Mouse (Mus musculus): ENCODE results near the gene Pagr1a.

Pagr1a gene

DNA sequence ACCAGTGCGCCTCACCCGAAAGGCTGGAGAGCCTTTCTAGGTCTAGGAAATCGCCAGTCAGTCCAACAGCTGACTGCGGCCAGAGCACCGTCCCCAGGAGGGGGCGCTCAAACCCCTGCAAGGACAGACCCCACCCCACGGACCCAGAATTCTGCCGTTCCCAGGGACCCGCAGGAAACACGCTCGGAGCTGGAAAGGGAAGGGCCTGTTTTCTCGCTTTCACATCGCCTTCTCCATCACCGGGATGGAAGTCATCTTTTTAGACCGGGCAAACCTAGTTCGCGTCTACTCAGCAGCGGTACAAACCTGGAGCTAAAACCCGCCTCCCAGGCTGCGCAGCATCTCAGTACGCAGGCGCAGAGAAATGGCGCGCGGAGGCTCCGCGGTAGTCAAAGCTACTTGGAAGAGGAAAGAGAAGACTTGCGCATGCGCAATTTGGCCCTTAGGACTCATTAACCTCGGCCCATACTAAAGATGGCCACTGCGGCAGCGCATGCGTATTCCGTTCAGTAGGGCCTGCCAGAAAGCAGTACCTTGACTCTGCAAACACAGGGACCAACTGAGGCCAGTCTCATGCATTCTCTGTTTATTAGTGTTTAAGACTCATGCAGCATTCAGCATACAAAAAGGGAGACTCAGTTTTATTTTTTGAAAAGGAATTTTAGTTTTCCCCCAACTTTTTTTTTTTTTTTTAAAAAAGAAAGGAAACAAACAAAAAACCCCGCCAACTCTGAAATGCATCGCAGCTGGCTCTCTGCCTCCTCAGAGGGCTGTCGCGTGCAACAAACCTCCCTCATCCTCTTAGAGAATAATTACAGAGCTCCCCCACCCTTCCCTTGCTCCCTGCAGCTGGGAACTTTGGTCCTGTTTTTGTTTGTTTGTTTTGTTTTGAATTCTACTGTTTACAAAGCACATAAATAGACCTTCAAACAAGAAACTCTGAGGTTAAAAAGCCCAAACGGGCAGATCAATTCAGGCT, at the start of gene Pagr1a:
TSS of gene Pagr1a (minus strand) at position 382 of the 979 bp plus-strand sequence.
- DNase-seq: peak; percentile 99

DNA sequence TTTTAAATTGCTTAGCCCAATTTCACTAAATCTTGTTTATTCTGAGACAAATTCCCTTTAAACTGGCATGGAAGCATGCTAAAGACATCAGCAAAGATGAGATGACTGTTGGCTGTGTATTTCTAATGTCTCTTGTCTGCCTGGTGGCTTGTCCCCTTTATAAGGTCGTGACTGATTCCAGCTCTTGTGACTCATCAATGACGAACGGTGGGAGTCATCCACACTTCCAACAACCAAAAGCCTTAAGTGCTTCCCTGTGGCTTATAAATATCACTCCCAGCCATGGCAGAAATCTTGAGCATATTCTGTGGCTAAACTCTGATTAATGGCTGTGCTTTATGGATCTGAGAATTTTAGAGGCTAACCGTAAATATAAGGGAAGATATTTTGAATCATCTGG, 49.2 kb upstream of the Pagr1a start:
- DNase-seq: no peak

DNA sequence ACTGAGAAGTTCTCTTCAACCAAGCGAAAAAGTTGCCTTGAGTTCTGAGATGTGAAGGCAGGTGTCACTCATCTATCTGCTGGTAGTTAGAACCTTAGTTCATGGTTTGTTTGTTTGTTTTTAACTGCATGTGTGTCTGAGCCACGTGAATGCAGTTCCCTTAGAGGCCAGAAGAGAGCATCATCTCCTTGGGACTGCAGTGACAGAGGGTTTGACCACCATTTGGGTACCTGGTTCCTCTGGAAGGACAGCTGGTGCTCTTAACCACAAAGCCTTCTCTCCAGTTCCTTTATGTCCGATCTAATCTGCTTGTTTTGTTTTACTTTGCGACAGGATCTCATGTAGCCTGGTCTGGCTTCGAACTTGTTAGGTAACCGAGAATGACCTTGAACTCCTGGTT, 48.4 kb upstream of the Pagr1a start:
- DNase-seq: no peak

DNA sequence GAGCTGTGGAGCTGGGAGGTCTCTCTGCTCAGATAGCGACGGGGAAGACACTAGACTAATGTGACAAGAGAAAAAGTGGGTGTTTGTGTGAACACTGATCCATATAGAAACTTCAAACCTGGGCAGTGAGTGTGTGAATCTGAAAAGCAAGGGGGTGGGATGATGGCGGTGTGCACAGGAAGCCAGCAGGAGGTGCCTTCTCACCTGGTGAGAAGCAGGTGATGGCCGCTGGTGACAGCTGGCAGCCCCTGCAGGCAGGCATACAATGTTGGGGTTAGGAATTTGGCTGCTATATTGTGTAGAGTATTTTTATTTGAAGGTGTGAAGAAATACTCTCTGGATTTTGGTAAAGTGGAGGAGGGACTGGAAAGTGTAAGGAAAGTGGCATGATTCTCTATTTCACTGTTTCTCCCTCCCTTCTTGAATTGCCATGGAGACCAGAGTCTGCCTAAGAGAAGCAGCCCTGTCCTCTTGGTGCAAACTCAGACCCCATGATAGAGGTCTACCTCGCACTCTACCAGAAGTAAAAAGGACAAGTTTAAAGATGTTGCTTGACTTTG, 38.0 kb upstream of the Pagr1a start:
- DNase-seq: no peak

DNA sequence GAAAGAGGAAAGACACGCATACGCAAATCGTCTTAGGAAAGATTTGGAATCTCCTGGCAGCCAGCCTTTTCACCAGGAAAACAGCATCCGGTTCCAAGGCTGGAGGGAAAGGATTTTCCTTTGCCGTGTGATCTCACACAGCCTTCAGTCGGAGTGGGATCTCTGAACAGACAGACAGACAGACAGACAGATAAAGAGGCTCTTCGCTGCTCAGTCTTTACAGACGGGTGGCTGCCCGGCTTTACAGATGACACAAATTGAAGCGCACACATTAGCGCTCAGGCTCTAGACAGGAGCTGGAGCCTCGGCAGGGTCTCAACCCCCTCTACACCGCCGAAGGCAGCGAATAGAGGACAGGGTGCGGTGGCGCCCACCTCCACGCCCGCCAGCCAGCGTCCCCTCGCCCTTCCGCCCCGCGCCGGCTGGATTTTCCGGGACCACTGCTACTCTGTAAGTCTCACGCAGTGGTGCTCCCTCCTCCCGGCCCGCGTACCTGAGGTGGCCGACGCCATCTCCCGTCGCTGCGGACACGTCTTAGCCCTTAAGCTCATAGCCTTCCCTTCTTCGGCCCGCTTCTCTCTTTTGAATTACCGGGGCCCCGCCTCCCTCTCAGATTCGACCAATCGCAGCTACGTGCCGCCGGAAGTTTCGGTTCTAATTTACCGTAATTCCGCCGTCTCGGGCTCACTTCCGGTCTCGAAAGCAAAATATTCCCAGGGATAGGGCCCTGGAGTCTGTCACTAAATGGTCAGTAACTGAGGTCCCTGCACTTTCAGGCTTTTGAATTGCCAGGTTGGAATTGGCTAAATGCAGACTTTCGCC, 24.9 kb upstream of the Pagr1a start, which contains the start of gene Kif22:
TSS of gene Kif22 (minus strand) at position 621 of the 822 bp plus-strand sequence.
- peak; percentile 92 to 93 for DNase-seq

DNA sequence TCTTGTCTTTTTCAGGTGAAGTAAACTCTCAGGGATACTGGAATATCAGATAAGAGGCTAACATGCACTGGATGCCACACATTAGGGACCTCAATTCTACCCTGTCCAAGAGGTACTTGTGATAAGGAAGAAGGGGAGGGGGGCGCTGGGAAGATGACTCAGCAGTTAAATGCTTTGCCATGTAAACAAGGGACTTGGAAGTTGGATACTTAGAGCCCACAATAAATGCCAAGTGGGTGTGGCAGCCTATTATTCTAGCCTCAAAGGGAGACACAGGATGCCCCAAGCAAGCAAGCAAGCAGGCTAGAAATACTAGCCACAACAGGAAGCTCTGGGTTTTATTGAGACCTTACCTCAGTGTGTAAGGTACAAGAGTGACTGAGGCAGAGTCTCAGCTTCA, 14.1 kb upstream of the Pagr1a start:
- DNase-seq: peak in 1 of 2 experiments; percentile 26

DNA sequence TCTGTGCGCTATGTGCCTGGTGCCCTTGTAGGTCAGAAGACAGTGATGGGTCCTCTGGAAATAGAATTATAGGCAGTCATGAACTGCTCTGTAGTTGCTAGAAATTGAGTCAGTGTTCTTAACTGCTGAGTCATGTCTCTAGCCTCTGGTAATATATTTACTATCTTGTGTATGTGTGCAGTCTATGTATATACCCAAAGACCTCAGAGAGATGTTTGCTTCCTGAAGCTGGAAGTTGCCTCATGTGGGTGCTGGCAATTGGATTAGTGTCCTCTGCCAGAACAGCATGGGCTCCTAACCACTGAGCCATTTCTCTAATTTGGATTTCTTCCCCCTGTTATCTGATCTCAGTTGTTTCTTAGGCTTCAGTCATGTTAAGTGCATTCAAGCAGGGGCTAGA, 13.0 kb upstream of the Pagr1a start:
- DNase-seq: no peak

DNA sequence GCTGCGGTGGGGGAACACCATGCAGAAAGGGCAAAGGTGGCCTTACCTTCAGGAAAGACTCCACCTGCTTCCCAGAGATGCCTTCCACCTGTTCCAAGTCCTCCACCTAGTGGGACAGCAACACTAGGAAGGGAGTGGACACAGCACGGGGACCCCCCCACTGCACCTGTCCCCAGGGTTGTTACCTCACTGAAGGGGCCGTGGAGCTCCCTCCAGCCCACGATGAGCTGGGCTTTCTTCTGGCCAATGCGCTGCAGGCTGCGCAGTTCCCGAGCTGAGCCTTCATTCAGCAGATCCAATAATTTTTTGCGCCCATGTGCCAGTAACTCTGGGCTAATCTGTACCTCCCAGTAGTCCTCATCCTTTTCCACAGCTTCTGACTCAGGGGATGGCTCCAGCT, 10.7 kb upstream of the Pagr1a start:
- no peak for DNase-seq

DNA sequence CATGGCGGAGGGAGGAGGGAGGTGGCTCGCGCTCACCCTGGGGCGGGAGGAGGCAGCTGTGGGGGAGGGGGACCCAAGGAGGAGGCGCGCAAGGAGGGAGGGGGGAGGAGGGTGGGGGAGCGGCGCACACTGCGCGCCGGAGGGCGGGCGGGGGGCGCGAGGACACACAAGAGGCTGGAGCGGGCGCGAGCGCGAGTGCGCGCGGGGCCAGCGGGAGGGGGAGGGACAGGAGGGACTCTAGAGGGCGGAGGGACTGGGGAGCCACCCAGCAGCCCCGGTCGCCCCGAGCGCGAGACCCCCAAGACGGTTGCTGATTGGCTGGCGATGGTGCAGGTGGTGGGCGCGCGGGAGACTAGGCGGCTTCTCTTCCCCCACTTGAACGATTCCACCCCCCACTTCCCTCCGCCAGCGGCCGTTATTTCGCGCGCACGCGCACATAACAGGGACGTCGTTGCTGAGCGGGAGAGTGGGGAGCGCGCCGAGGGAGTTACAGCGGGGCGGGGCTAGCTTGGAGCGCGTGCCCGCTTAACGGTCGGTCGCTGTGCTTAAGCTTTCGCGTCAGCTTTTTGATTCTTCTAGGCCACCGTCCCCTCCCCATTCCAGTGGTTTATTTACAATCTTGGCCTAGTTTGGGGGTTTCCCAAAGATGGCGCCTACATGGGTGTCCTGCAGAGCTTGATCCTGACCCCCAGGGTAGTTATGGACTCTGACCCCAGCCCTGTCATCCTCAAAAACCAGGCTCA, 10.0 kb upstream of the Pagr1a start, which contains the start of gene Maz:
TSS of gene Maz (minus strand) at position 54 of the 743 bp plus-strand sequence.
- peak; percentile 100 for DNase-seq

DNA sequence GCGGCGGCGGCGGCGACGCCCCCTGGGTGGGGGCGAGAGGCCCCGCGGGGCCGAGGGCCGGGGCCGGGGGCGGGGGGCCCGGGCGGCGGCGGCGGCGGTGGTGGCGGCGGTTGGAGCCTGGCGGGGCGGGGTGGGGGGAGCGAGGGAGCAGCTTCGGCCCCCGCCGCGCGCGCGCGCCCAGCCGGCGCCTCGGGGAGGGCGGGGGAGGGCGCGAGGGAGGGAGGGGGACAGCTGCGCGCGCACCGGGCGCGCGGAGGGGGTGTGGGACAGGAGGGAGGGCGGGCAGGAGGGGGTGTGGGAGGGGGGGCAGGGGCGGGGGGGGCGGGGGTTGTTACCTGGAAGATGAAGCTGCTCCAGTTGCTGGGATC, 9.4 kb upstream of the Pagr1a start:
- DNase-seq: no peak

DNA sequence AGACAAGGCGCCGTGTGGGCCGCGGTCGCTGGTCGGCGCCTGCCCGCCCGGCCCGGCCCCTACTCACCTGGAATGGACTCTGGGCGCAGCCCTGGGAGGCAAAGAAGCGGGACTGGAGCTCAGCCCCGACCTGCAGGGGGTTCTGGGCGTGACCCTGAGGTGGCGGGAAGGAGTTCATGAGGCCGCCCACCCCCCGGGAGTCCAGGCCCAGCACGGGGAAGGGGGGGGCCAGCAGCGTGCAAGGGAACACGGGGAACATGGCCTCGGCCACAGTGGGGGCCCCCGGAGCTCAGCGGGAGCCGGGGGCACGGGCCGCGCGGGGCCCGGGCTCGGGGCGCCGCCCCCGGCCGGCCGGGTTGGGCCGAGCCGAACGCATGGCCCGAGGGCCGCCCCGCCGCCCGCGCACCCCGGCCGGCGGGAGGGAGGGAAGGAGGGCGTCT, 9.0 kb upstream of the Pagr1a start:
- peak; percentile 76 to 93 for DNase-seq

DNA sequence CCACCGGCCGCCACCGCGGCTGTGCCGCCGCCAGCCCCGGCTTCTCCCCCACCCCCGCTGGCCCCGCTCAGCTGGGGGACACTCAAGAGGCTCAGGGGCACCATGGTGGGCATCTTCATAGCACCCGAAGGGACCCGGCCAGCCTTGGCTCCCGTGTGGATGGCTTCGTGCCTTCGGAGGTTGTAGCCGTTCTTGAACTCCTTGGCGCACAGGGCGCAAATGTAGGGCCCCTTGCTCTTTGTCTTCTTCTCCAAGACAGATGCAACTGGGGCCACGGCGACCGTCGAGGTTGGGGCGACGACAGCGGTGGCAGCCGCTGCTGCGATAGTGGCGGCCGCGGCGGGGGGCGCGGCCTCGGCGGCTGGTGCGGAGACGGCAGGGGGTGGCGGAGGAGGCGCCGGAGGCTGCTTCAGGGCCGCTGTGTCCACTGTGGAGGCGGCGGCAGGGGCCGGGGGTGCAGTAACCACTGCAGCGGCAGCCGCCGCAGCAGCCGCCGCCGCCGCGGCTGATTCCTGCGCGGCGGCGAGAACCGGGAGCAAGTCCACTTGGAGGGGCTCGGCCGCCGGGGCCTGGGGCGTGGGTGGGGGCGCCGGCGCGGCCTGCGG, 8.5 kb upstream of the Pagr1a start:
- DNase-seq: peak; percentile 40 to 77

DNA sequence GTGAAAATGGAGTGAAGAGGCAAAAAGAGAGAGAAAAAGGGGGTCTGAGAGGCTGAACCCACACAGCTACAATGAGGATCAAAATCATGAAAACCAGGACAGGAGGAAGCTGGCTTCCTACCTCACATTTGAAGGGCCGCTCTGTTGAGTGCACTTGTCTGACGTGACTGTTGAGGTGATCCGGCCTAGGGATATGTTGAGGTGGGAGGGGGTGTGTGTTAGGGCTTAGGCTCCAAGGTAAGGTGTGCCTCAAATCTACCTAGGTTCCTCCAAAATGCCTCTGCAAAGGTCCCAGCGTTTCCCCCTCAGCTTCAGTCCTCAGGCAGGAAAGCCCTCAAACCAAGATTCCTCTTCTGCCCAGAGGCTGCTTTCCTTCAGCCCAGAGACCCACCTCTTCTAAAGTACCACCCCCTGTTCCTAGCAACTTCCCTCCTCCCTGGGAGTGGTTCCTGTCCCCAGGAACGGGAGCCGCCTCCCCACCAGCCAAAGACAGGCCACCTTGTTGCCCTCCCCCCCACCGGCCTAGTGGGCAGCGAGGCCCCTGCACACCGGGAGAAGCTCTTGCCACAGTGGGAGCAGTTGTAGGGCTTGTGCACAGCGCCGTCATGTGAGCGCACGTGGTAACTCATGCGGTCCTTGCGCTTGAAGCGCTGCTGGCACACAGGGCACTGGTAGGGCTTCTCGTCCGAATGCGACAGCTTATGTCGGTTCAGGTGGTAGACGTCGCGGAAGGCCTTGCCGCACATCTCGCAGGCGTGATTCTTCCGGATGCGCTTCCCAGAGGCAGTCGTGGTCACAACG, 7.8 kb upstream of the Pagr1a start:
- DNase-seq: peak; percentile 86 to 94

DNA sequence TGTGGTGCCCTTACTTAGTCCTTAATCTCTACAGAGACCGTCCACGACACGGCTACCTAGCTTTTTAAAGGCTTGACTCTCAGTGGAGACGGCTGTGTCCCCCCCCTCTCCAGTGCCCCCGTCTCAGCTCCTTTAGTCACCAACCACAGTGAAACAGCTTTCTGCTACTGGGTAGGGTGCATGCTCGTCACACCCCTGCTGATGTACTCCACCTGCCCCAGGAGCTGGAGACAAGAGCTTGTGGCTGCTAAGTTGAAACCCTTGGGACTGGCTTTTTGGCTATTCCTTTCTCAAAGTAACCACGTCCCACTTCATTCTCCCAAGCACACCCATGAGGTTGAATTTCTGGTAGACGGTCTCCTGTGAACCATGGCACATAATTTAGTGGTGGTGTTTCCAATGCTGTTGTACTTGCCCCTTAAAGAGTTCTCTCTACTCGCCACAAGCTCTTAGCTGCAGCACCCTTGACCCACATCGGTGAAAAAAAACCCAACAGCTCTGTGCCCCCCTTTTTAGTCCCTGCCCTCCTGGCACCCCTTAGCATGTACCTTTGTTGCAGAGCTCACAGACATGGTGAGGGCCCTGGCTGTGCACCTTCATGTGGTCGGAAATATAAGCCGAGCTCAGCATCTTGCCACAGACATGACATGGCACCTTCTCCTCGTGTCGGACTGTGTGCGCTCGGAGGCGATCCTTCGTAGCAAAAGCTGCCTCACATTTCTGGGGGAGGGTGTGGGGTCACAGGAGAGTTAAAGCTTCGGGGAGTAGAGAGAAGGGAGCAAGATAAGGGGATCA, 6.9 kb upstream of the Pagr1a start:
- peak in 1 of 2 experiments; percentile 40 for DNase-seq

DNA sequence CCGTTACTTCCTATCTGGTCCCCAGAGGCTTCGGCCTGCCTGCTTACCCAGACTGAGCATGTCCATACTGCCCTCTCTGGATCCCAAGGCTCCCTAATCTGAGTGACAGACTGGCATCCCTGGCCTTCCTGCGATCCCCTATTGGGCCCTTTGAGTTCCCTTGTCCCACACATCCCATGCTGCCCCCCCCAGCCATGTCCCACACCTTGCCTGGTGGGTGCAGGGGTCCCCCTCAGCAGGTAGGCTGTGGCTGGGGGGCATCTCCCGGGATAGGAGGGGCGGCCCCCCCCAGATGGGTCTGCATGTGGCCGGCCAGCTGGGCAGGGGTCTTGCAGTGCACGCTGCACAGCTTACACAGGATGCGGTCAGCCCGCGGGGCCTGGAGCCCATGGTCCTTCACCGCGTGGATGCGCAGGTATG, 6.1 kb upstream of the Pagr1a start:
- DNase-seq: peak in 1 of 2 experiments; percentile 49

DNA sequence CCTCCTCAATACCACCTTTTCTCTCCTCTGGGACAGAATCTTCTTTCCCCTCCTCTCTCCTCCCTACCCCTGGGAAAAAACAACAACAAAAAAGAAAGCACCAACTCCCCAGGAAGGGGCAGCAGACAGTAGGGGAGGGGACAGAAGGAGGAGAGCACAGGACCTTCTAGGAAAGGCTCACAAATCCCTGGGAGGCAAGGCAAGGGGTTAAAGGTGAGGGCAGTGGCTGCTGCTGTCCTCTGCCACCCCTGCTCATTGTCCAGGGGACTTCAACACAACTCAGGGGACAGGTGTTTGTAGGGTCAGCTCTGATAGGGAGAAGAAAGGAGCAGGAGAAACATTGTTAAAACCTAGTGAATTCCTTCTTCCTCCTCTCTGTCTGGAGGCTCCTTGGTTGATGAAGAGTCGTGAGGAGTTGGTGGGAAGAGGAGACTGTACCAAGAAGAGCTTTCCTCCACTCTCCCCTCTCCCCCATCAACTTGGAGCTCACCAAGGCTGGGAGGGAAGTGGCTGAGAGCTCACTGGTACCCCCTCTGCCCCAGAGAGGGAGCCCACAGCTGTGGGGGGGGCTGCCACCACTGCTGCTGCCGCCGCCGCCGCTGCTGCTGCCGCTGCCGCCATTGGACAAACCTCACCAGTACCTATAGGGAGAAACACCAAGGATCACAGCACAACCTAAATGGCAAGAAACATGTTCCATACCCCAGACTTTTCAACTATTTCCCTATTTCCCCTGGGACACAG, 5.5 kb upstream of the Pagr1a start:
- peak in 1 of 2 experiments; percentile 38 for DNase-seq

DNA sequence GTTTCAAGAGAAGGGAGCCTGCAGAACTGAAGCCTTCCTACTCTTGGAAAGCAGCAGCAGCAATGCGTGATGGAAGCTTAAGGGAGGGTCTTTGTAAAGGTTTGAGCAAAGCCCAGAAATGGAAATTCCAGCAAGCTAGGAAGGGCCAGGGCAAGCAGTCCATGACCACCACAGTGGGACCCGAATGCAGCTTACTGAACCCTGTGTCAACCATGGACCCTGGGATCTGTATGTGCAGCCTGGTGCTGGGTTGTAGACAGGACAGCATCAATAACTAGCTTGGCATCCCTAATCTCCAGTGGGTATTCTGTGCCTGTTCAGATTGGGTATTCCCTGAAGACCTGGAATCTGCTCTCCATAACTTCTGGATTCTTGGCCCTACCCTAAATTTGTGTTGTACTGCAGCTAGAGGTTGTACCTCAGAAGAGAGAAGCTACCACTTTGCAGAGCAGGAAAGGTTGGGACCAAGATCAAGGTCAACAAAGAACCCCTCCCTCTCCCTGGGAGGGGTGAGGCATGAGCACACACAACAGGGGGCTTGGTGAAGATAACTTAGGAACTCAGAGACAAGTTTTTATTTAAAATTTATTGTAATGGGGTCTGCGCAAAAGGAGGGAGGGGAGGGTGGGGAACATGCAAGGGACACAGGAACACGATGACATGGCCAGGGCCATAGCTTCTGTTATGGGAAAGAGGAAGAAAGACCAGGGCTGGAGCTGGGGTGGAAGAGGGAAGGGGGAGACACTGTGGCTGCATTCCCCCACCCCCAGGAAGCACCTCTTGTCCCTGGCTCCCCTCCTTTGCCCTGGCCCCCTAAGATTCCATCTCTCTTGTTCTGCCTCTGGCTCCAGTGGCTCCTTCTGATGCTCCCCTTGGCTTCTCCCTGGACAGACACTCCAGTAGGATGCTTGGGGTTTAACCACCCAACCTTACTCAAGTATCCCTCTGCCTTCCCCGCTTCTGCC, 4.7 kb upstream of the Pagr1a start:
- peak in 1 of 2 experiments; percentile 15 for DNase-seq

All from kidney, postnatal 25 days (tissue).